Mouse (Mus musculus) cortical plate, adult 2 months (tissue): ENCODE data around the gene Trip12. TPM values are rescaled to one million over a fixed set of nuclear protein-coding genes. Genes with fewer than 3 reads are reported as not detected.

ENCODE experiments used
- H3K27ac ChIP-seq: fragments of 200-500 bp; 2 replicates; pipeline ENCODE4 v1.5.1; 2012; ENCODE audit warnings: low read length, control low read depth, inconsistent platforms; ENCODE audit not compliant: insufficient read depth
- H3K4me1 ChIP-seq: fragments of 200-500 bp; 2 replicates; pipeline ENCODE4 v1.6.1; 2011; ENCODE audit warnings: low read length; ENCODE audit not compliant: control insufficient read depth, insufficient read depth
- H3K4me3 ChIP-seq: fragments of 200-500 bp; 2 replicates; pipeline ENCODE4 v1.5.1; 2011; ENCODE audit warnings: mild to moderate bottlenecking, low read length, control low read depth; ENCODE audit not compliant: insufficient read depth
- CTCF ChIP-seq: fragments of 200-500 bp; IDR thresholded peaks from 2 replicates; pipeline ENCODE4 v1.5.1; 2011; ENCODE audit warnings: mild to moderate bottlenecking, control low read depth, low read length; ENCODE audit not compliant: insufficient read depth; ENCODE audit errors: extremely low read depth
- POLR2A ChIP-seq: fragments of 200-500 bp; IDR thresholded peaks from 2 replicates; pipeline ENCODE4 v1.6.1; 2011; ENCODE audit warnings: mild to moderate bottlenecking, low read length, control low read depth; ENCODE audit not compliant: insufficient read depth; ENCODE audit errors: extremely low read depth
- polyA plus RNA-seq: library from polyadenylated mRNA; depleted of rRNA; stranded (reverse); fragments of >200 nt; gene quantifications from 2 replicates; pipeline ENCODE4 v1.2.3, GENCODE M21; 2012

Gene Trip12
- polyA plus RNA-seq, 1 experiment, result 78.2 TPM

GRCm38 (mm10) chr1:84877590-84877989, 37.3 kb upstream of the Trip12 start:
- TF ChIP-seq POLR2A (no peak), CTCF (no peak)
- no peak overlapping the region for H3K4me3 ChIP-seq
- H3K27ac ChIP-seq, result no peak overlapping the region
- no peaks in the 10 kb centered on the region for H3K4me1 ChIP-seq

GRCm38 (mm10) chr1:84872939-84873338, 32.6 kb upstream of the Trip12 start:
- TF ChIP-seq CTCF, result no peak
- no peaks in the 10 kb centered on the region for H3K4me1 ChIP-seq
- no peak overlapping the region for H3K4me3 ChIP-seq
- no peak overlapping the region for H3K27ac ChIP-seq

- H3K4me1 ChIP-seq, result no peaks in the 10 kb centered on the region
- no peak for TF ChIP-seq POLR2A
- no peak for TF ChIP-seq CTCF
- no peak overlapping the region for H3K27ac ChIP-seq
- H3K4me3 ChIP-seq, result no peak overlapping the region
These were observed 31.8 kb upstream of the Trip12 start for GRCm38 (mm10) chr1:84872105-84872504.

GRCm38 (mm10) chr1:84871131-84871530, 30.8 kb upstream of the Trip12 start:
- Histone ChIP-seq H3K27ac (no peak overlapping the region), H3K4me3 (no peak overlapping the region), H3K4me1 (no peaks in the 10 kb centered on the region)
- TF ChIP-seq CTCF, result no peak
- TF ChIP-seq POLR2A, result no peak

- Histone ChIP-seq H3K4me1 (no peaks in the 10 kb centered on the region), H3K27ac (no peak overlapping the region), H3K4me3 (no peak overlapping the region)
- TF ChIP-seq CTCF (no peak), POLR2A (no peak)
These were observed 29.2 kb upstream of the Trip12 start for GRCm38 (mm10) chr1:84869498-84869897.

DNA sequence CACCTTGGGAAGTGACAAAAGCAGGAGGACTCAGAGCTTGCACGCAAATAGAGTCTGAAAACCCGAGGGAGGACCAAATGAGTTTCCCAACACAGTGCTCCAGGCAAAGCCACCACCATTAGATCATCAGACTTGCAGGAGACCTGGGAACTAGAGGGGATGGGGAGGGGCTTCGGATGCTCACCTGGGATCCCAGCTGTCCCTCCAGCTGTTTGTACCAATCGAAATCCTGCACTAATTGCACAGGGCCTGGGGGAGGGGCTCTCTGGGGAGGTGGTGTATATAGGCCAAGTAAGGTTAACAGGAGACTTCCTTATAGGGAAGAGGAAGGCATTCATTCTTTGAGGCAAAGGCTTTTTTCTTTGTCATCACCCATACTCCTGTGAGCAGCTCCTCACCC, 28.5 kb upstream of the Trip12 start:
- Histone ChIP-seq H3K27ac (no peak overlapping the region), H3K4me3 (no peak overlapping the region), H3K4me1 (no peaks in the 10 kb centered on the region)
- no peak for TF ChIP-seq CTCF
- no peak for TF ChIP-seq POLR2A

DNA sequence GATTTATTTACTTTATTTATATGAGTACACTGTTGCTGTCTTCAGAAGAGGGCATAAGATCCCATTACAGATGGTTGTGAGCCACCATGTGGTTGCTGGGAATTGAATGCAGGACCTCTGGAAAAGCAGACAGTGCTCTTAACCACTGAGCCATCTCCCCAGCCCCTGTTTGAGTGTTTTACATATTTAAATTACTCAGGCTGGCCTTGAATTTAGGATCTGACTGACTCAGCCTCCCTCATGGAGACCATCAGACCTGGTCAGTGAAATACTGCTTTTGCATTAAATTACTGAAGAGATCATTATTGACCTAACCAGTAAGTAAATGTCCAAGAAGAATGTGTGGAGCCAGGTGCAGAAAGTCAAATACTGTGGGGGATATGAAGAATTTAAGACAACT, 28.0 kb upstream of the Trip12 start:
- H3K27ac ChIP-seq, result no peak overlapping the region
- no peak for TF ChIP-seq CTCF
- TF ChIP-seq POLR2A, result no peak

GRCm38 (mm10) chr1:84866706-84867230, 26.5 kb upstream of the Trip12 start:
- no peak overlapping the region for H3K4me3 ChIP-seq
- no peaks in the 10 kb centered on the region for H3K4me1 ChIP-seq
- TF ChIP-seq POLR2A (no peak), CTCF (no peak)
- H3K27ac ChIP-seq, result no peak overlapping the region

More for the DNA sequence above, 28.0 kb upstream of the Trip12 start:
- Histone ChIP-seq H3K4me3 (no peak overlapping the region), H3K4me1 (no peaks in the 10 kb centered on the region)

DNA sequence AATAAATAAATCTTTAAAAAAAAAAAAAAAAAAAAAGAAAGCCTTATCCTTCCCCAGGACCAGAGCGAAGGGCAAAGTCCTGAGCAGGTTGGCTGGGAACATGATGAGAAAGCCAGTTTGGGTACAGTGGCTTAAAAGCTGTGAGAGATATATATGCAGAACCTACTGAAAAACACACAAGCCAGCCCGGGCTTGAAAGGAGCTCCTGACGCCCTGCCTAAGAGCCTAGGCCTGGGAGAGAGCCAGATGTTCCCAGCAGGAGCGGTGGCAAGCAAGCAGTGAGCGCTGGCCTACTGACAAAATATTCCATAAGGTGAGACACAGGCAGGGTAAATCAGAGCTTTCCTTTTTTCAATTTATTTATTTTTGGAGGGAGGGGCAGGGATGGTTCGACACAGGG, 25.9 kb upstream of the Trip12 start:
- no peaks in the 10 kb centered on the region for H3K4me1 ChIP-seq
- no peak for TF ChIP-seq CTCF
- TF ChIP-seq POLR2A, result no peak
- H3K27ac ChIP-seq, result no peak overlapping the region
- H3K4me3 ChIP-seq, result no peak overlapping the region

DNA sequence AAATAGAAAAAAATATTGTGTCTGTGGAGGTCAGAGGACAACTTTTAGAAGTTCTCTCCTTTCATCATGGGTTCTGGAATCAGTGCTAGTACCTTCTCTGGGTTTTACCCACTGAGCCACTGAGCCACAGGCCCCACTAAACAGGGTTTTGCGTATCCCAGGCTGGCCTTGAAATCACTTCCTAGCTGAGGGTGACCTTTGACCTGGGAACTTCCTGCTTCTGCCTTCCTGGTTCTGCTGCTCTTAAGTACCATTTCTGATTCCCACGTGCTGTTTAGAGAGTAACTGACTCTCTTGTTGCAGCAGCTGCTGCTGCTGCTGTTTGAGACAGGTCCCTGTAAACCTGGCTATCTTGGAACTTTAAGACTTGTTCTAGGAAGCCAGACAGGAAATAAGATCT, 24.3 kb upstream of the Trip12 start:
- no peak for TF ChIP-seq POLR2A
- TF ChIP-seq CTCF, result no peak
- Histone ChIP-seq H3K4me1 (no peaks in the 10 kb centered on the region), H3K4me3 (no peak overlapping the region), H3K27ac (no peak overlapping the region)

DNA sequence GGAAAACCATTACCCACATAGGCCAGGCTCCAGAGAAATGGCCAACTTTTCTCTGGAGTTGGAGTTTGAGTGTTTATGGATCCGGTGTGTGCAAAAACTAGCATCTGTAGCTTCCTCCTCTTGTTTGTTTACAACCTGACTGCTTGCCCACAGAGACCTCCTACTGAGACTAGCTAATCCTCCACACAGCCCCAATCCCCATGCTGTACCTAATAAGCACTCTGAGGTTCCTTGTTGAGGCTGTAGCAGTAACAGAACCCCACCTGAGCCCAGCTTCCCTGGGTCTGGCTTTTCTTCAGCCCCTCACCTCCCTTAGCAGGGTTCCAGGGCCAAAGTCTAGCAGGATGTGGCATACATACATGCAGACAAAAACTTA, 20.9 kb upstream of the Trip12 start:
- no peak overlapping the region for H3K27ac ChIP-seq
- no peak overlapping the region for H3K4me3 ChIP-seq
- TF ChIP-seq CTCF (no peak), POLR2A (no peak)
- no peaks in the 10 kb centered on the region for H3K4me1 ChIP-seq
